Mouse (Mus musculus): Measurements from ENCODE around the gene Hdgfl1. TPM values are rescaled to one million over a fixed set of nuclear protein-coding genes. Genes with fewer than 3 reads are reported as not detected.

The Hdgfl1 gene
- not detected in 2 replicates for polyA plus RNA-seq (2012; rRNA removed)

DNA sequence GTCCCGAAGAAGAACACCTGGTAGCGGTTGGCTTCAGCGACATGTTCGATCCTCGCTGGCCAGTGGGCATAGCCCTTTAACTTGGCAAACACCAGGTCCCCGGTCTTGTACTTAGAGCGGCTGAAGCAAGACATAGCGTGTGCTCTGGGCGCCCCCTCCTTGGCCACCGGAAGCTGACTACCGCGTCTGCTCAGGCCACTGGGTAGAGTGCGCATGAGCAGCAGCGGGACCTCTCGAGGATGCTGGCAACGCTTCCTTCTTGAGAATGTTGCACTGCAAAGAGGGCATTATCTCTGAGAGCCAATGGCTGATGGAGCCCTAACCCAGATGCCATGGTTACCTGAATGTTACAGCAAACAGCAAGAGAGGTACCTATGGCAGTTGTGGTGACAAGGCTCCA is at the start of gene Hdgfl1:
Gene Hdgfl1, minus strand, starts transcription at position 211 of the 400 bp plus-strand sequence.

Data from liver, embryonic 18 days (tissue).